Mouse (Mus musculus): ENCODE measurements around the gene Fut7. TPM values are rescaled to one million over a fixed set of nuclear protein-coding genes. Genes with fewer than 3 reads are reported as not detected.
"Not testable (repeated sequence)": the region's sequence is repeated elsewhere in the genome, so short reads cannot be mapped to it uniquely, and the experiment has no call there.

Fut7 gene
- polyA plus RNA-seq, 1 experiment = 0.51 TPM

- 0 out of 2 replicates have a peak overlapping the region, but pooled peaks have one; percentile 71 for H3K27ac ChIP-seq (ENCODE audit: insufficient read depth, low read length)
- peak overlapping the region; percentile 61 for H3K4me3 ChIP-seq (replicated peaks; ENCODE audit: insufficient read depth, low read depth, low read length)
- WGBS = 34% methylated on average over 4 of the region's 4 CpGs
- no peaks in the 10 kb centered on the region for H3K27me3 ChIP-seq (ENCODE audit: control insufficient read depth, insufficient read depth, low read length)
- DNase-seq = peak in 1 of 2 experiments; percentile 22
- TF ChIP-seq CTCF (IDR thresholded peaks at IDR 0.05; ENCODE audit: borderline replicate concordance, insufficient read depth, low read depth, low read length) (no peak), POLR2A (IDR thresholded peaks at IDR 0.05; ENCODE audit: borderline replicate concordance, insufficient read depth, low read length) (no peak)
- peaks cover 30% of the 10 kb centered on the region for H3K4me1 ChIP-seq (ENCODE audit: control insufficient read depth, insufficient read depth, low read length)
These were observed 19.1 kb upstream of the Fut7 start for GRCm38 (mm10) chr2:25403994-25404393.

GRCm38 (mm10) chr2:25408908-25409307 lies 14.2 kb upstream of the Fut7 start:
- DNase-seq = no peak
- Histone ChIP-seq H3K27me3 (ENCODE audit: control insufficient read depth, insufficient read depth, low read length) (no peaks in the 10 kb centered on the region), H3K27ac (ENCODE audit: insufficient read depth, low read length) (no peak overlapping the region), H3K4me3 (replicated peaks; ENCODE audit: insufficient read depth, low read depth, low read length) (no peak overlapping the region), H3K4me1 (ENCODE audit: control insufficient read depth, insufficient read depth, low read length) (peaks cover 24% of the 10 kb centered on the region)
- TF ChIP-seq POLR2A (IDR thresholded peaks at IDR 0.05; ENCODE audit: borderline replicate concordance, insufficient read depth, low read length) (no peak), CTCF (IDR thresholded peaks at IDR 0.05; ENCODE audit: borderline replicate concordance, insufficient read depth, low read depth, low read length) (no peak)
- 86% methylated on average over 10 of the region's 10 CpGs for WGBS

GRCm38 (mm10) chr2:25413436-25413835 lies 9.6 kb upstream of the Fut7 start:
- not testable (repeated sequence) for H3K27me3 ChIP-seq (ENCODE audit: control insufficient read depth, insufficient read depth, low read length); H3K4me1 ChIP-seq (ENCODE audit: control insufficient read depth, insufficient read depth, low read length); DNase-seq; H3K27ac ChIP-seq (ENCODE audit: insufficient read depth, low read length); H3K4me3 ChIP-seq (replicated peaks; ENCODE audit: insufficient read depth, low read depth, low read length)

- TF ChIP-seq POLR2A (IDR thresholded peaks at IDR 0.05; ENCODE audit: borderline replicate concordance, insufficient read depth, low read length) (no peak), CTCF (IDR thresholded peaks at IDR 0.05; ENCODE audit: borderline replicate concordance, insufficient read depth, low read depth, low read length) (no peak)
- WGBS = 17% methylated on average over 3 of the region's 3 CpGs
- Histone ChIP-seq H3K27ac (ENCODE audit: insufficient read depth, low read length) (no peak overlapping the region), H3K4me3 (replicated peaks; ENCODE audit: insufficient read depth, low read depth, low read length) (no peak overlapping the region), H3K27me3 (ENCODE audit: control insufficient read depth, insufficient read depth, low read length) (no peaks in the 10 kb centered on the region), H3K4me1 (ENCODE audit: control insufficient read depth, insufficient read depth, low read length) (peaks cover 4% of the 10 kb centered on the region; the same call in 1 of the 2 replicates)
- DNase-seq = peak; percentile 19 to 31
These were observed 5.6 kb upstream of the Fut7 start for GRCm38 (mm10) chr2:25417426-25417825.

GRCm38 (mm10) chr2:25421896-25422295 lies 1.2 kb upstream of the Fut7 start:
- no peaks in the 10 kb centered on the region for H3K27me3 ChIP-seq (ENCODE audit: control insufficient read depth, insufficient read depth, low read length)
- no peak overlapping the region for H3K27ac ChIP-seq (ENCODE audit: insufficient read depth, low read length)
- TF ChIP-seq CTCF (IDR thresholded peaks at IDR 0.05; ENCODE audit: borderline replicate concordance, insufficient read depth, low read depth, low read length) (peak; percentile 74), POLR2A (IDR thresholded peaks at IDR 0.05; ENCODE audit: borderline replicate concordance, insufficient read depth, low read length) (no peak)
- peak; percentile 57 to 60 for DNase-seq
- no peak overlapping the region for H3K4me3 ChIP-seq (replicated peaks; ENCODE audit: insufficient read depth, low read depth, low read length)
- peaks cover 37% of the 10 kb centered on the region for H3K4me1 ChIP-seq (ENCODE audit: control insufficient read depth, insufficient read depth, low read length)
- WGBS = 16% methylated on average over 3 of the region's 3 CpGs

- no peak for DNase-seq
- Histone ChIP-seq H3K27me3 (ENCODE audit: control insufficient read depth, insufficient read depth, low read length) (no peaks in the 10 kb centered on the region), H3K27ac (ENCODE audit: insufficient read depth, low read length) (no peak overlapping the region), H3K4me3 (replicated peaks; ENCODE audit: insufficient read depth, low read depth, low read length) (no peak overlapping the region), H3K4me1 (ENCODE audit: control insufficient read depth, insufficient read depth, low read length) (peaks cover 37% of the 10 kb centered on the region)
- TF ChIP-seq POLR2A (IDR thresholded peaks at IDR 0.05; ENCODE audit: borderline replicate concordance, insufficient read depth, low read length) (no peak), CTCF (IDR thresholded peaks at IDR 0.05; ENCODE audit: borderline replicate concordance, insufficient read depth, low read depth, low read length) (no peak)
- 35% methylated on average over 1 of the region's 1 CpGs for WGBS
These were observed 559 bp downstream of the Fut7 start for GRCm38 (mm10) chr2:25423626-25424025.

- Histone ChIP-seq H3K4me3 (replicated peaks; ENCODE audit: insufficient read depth, low read depth, low read length) (no peak overlapping the region), H3K27me3 (ENCODE audit: control insufficient read depth, insufficient read depth, low read length) (no peaks in the 10 kb centered on the region), H3K4me1 (ENCODE audit: control insufficient read depth, insufficient read depth, low read length) (peaks cover 43% of the 10 kb centered on the region), H3K27ac (ENCODE audit: insufficient read depth, low read length) (0 out of 2 replicates have a peak overlapping the region, but pooled peaks have one; percentile 15)
- TF ChIP-seq POLR2A (IDR thresholded peaks at IDR 0.05; ENCODE audit: borderline replicate concordance, insufficient read depth, low read length) (no peak), CTCF (IDR thresholded peaks at IDR 0.05; ENCODE audit: borderline replicate concordance, insufficient read depth, low read depth, low read length) (no peak)
- peak in 1 of 2 experiments; percentile 58 for DNase-seq
- 31% methylated on average over 27 of the region's 27 CpGs for WGBS
These were observed 2.4 kb downstream of the Fut7 start for GRCm38 (mm10) chr2:25425481-25425880.

GRCm38 (mm10) chr2:25426721-25427191 lies 3.7 kb downstream of the Fut7 start:
- 30% methylated on average over 5 of the region's 5 CpGs for WGBS
- DNase-seq = peak; percentile 77 to 82
- H3K4me3 ChIP-seq (replicated peaks; ENCODE audit: insufficient read depth, low read depth, low read length) = no peak overlapping the region
- H3K27me3 ChIP-seq (ENCODE audit: control insufficient read depth, insufficient read depth, low read length) = no peaks in the 10 kb centered on the region
- TF ChIP-seq POLR2A (IDR thresholded peaks at IDR 0.05; ENCODE audit: borderline replicate concordance, insufficient read depth, low read length) (no peak), CTCF (IDR thresholded peaks at IDR 0.05; ENCODE audit: borderline replicate concordance, insufficient read depth, low read depth, low read length) (peak; percentile 87)
- peaks cover 56% of the 10 kb centered on the region for H3K4me1 ChIP-seq (ENCODE audit: control insufficient read depth, insufficient read depth, low read length)
- H3K27ac ChIP-seq (ENCODE audit: insufficient read depth, low read length) = no peak overlapping the region

Data from cerebellum, adult 2 months (tissue).